Mouse (Mus musculus) liver, adult 2 months (tissue): ENCODE results near the gene Ap1b1.

Experiments
- CTCF ChIP-seq: fragments of 200-500 bp; IDR thresholded peaks from 2 replicates; pipeline ENCODE4 v1.5.1; 2011; ENCODE audit warnings: low read depth, low read length, control low read depth
- POLR2A ChIP-seq: fragments of 200-500 bp; IDR thresholded peaks from 2 replicates; pipeline ENCODE4 v1.6.1; 2011; ENCODE audit warnings: low read length, control low read depth; ENCODE audit not compliant: insufficient read depth; ENCODE audit errors: extremely low read depth

- TF ChIP-seq CTCF, result no peak
- TF ChIP-seq POLR2A, result no peak
Observed at GRCm38 (mm10) chr11:4966325-4966724, 20.3 kb upstream of the Ap1b1 start.
